Mouse (Mus musculus) duodenum, adult 2 months (tissue): Measurements from ENCODE around the gene 1810049J17Rik. TPM values are rescaled to one million over a fixed set of nuclear protein-coding genes. Genes with fewer than 3 reads are reported as not detected.

ENCODE experiments used
- polyA plus RNA-seq: library from polyadenylated mRNA; depleted of rRNA; stranded (reverse); fragments of >200 nt; gene quantifications from 2 replicates; pipeline ENCODE4 v1.2.3, GENCODE M21; 2012; ENCODE audit warnings: low replicate concordance; rRNA removed

The 1810049J17Rik gene
- polyA plus RNA-seq, result 1.8 TPM in 1 of 2 replicates, not detected in the other

DNA sequence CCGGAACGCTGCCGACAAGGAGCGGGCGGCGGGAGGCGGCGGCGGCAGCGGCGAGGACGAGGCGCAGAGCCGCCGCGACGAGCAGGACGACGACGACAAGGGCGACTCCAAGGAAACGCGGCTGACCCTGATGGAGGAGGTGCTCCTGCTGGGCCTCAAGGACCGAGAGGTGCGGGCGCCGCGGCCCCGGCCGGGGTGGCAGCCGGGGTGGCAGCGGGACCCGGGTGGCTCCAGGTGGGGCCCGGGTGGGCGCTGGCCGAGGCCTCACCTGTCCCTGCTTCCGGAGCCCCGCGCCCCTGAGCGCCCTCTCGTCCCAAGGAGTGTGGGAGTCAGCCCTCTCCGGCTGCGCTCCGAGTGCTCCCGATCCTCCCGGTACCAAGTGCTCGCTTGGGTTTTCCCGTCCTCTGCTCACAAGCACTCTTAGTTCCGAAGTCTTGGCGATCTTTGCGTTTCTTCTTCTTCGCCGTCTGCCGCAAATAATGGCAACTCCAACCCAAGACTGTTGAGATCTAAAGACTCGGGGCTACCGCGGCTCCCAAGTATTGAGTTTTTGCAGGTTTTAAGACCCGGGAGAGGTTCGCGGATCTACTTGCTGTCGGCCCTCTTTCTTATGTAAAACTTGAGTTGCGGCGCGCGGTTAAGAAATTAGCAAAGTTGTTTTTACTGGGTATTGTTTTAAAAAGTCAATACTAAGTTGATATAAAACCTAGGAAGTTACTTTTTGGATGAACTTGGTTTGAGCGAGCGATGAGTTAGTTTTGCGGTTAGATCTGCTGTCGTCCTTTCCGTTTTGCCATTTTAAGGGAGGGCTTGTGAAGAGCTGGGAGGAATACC is at the start of gene 1810049J17Rik:
Gene 1810049J17Rik (minus strand): TSS at position 112 of the 834 bp plus-strand sequence.

DNA sequence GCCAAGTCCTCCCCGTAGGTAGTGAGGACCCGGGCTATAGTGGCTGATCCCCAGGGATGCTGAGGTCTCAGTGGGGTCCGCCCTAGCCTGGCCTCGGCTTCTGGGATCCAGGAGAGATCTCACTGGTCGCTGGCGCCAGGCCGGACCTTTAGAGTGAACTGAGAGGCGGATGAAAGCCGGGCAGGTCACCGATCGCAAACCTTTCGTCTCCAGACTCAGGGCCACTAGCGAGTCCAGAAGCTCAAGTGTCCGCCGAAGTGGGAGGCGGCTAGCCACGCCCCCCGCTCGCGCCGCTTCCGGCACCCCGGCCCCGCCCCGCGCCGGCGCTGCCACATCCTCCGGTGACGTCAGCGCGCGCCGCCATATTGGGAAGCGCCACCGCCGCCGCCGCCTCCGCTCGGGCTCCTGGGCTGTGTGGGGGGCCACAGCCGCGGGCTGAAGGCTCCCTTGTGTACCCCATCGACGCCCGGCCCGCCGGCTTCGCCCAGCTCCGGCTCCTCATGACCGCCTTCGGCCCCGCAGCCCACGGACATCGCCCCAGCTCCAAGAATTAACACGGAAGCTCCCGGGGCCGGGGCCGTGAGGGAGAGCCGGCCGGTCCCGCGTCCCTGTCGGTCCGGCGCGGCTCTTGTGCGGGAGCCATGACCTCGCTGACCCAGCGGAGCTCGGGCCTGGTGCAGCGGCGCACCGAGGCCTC is 460 bp downstream of the 1810049J17Rik start, which contains the start of gene Golph3:
Gene Golph3 (plus strand): TSS at position 360 of the 697 bp plus-strand sequence.

Other genes with a start within 250 kb of the 1810049J17Rik start
- 39.2 and 65.3 TPM in 2 replicates for gene Zfr, start 204.1 kb downstream of the 1810049J17Rik start, polyA plus RNA-seq
- gene Mtmr12, start 116.9 kb downstream of the 1810049J17Rik start, polyA plus RNA-seq, result 15.2 and 17.7 TPM in 2 replicates
- 80.5 and 131 TPM in 2 replicates for gene Golph3, start 449 bp downstream of the 1810049J17Rik start, polyA plus RNA-seq